Mouse (Mus musculus) right cerebral cortex, postnatal 36 days (tissue): ENCODE measurements around the gene Lnpep.

Experiments
- DNase-seq, 2 experiments: peaks; one replicate each; pipeline ENCODE4 v3.0.0; 2022; ENCODE audit warnings: low spot score in 2 of 2, mixed read lengths in 1 of 2

The Lnpep gene

GRCm38 (mm10) chr17:17609523-17609922 is 15.3 kb downstream of the Lnpep start:
- DNase-seq, result no peak

- DNase-seq, result no peak
Observed at GRCm38 (mm10) chr17:17608416-17608988, 16.3 kb downstream of the Lnpep start.

GRCm38 (mm10) chr17:17604554-17604953 is 20.3 kb downstream of the Lnpep start:
- DNase-seq, result no peak

GRCm38 (mm10) chr17:17603609-17604008 is 21.2 kb downstream of the Lnpep start:
- DNase-seq, result no peak

- DNase-seq, result no peak
Observed at GRCm38 (mm10) chr17:17602786-17603185, 22.1 kb downstream of the Lnpep start.

GRCm38 (mm10) chr17:17602330-17602729 is 22.5 kb downstream of the Lnpep start:
- no peak for DNase-seq

- peak in 1 of 2 experiments; percentile 27 for DNase-seq
Observed at GRCm38 (mm10) chr17:17600804-17601252, 24.0 kb downstream of the Lnpep start.

GRCm38 (mm10) chr17:17600001-17600400 is 24.8 kb downstream of the Lnpep start:
- no peak for DNase-seq

- no peak for DNase-seq
Observed at GRCm38 (mm10) chr17:17598355-17598754, 26.5 kb downstream of the Lnpep start.

- DNase-seq, result peak in 1 of 2 experiments; percentile 61
Observed at GRCm38 (mm10) chr17:17592926-17593325, 31.9 kb downstream of the Lnpep start.

GRCm38 (mm10) chr17:17587333-17588047 is 37.4 kb downstream of the Lnpep start:
- DNase-seq, result no peak

- DNase-seq, result no peak
Observed at GRCm38 (mm10) chr17:17585115-17585514, 39.7 kb downstream of the Lnpep start.

- no peak for DNase-seq
Observed at GRCm38 (mm10) chr17:17583896-17584295, 41.0 kb downstream of the Lnpep start.

GRCm38 (mm10) chr17:17581234-17581633 is 43.6 kb downstream of the Lnpep start:
- no peak for DNase-seq

GRCm38 (mm10) chr17:17576399-17576798 is 48.5 kb downstream of the Lnpep start:
- no peak for DNase-seq

GRCm38 (mm10) chr17:17567071-17567470 is 57.8 kb downstream of the Lnpep start:
- no peak for DNase-seq

- DNase-seq, result no peak
Observed at GRCm38 (mm10) chr17:17548958-17549357, 75.9 kb downstream of the Lnpep start.

GRCm38 (mm10) chr17:17531338-17531737 is 93.5 kb downstream of the Lnpep start:
- no peak for DNase-seq

- no peak for DNase-seq
Observed at GRCm38 (mm10) chr17:17516384-17517016, 108.3 kb downstream of the Lnpep start.

GRCm38 (mm10) chr17:17506677-17507076 is 118.2 kb downstream of the Lnpep start:
- no peak for DNase-seq

GRCm38 (mm10) chr17:17499278-17499677 is 125.6 kb downstream of the Lnpep start:
- DNase-seq, result peak in 1 of 2 experiments; percentile 20

GRCm38 (mm10) chr17:17498848-17499247 is 126.0 kb downstream of the Lnpep start:
- DNase-seq, result no peak

- no peak for DNase-seq
Observed at GRCm38 (mm10) chr17:17496730-17497129, 128.1 kb downstream of the Lnpep start.
